Mouse (Mus musculus): ENCODE data around the gene Gtdc1.
"Not testable (repeated sequence)": the region's sequence is repeated elsewhere in the genome, so short reads cannot be mapped to it uniquely, and the experiment has no call there.

Gene Gtdc1

GRCm38 (mm10) chr2:44780961-44781360 is 146.5 kb downstream of the Gtdc1 start:
- DNase-seq (ENCODE audit: inconsistent ontology term): peak; percentile 43

- DNase-seq (ENCODE audit: inconsistent ontology term): no peak
Observed at GRCm38 (mm10) chr2:44763898-44764297, 163.6 kb downstream of the Gtdc1 start.

- no peak for DNase-seq (ENCODE audit: inconsistent ontology term)
Observed at GRCm38 (mm10) chr2:44736618-44737017, 190.8 kb downstream of the Gtdc1 start.

- no peak for DNase-seq (ENCODE audit: inconsistent ontology term)
Observed at GRCm38 (mm10) chr2:44721461-44721860, 206.0 kb downstream of the Gtdc1 start.

GRCm38 (mm10) chr2:44705883-44706615 is 221.4 kb downstream of the Gtdc1 start:
- DNase-seq (ENCODE audit: inconsistent ontology term): no peak

GRCm38 (mm10) chr2:44700276-44700675 is 227.2 kb downstream of the Gtdc1 start:
- DNase-seq (ENCODE audit: inconsistent ontology term): peak; percentile 53

GRCm38 (mm10) chr2:44696441-44696840 is 231.0 kb downstream of the Gtdc1 start:
- no peak for DNase-seq (ENCODE audit: inconsistent ontology term)

GRCm38 (mm10) chr2:44693898-44694297 is 233.6 kb downstream of the Gtdc1 start:
- DNase-seq (ENCODE audit: inconsistent ontology term): no peak

GRCm38 (mm10) chr2:44664049-44664448 is 263.4 kb downstream of the Gtdc1 start:
- DNase-seq (ENCODE audit: inconsistent ontology term): no peak

- DNase-seq (ENCODE audit: inconsistent ontology term): no peak
Observed at GRCm38 (mm10) chr2:44659870-44660269, 267.6 kb downstream of the Gtdc1 start.

- no peak for DNase-seq (ENCODE audit: inconsistent ontology term)
Observed at GRCm38 (mm10) chr2:44659011-44659410, 268.4 kb downstream of the Gtdc1 start.

- DNase-seq (ENCODE audit: inconsistent ontology term): no peak
Observed at GRCm38 (mm10) chr2:44648537-44648936, 278.9 kb downstream of the Gtdc1 start.

- DNase-seq (ENCODE audit: inconsistent ontology term): no peak
Observed at GRCm38 (mm10) chr2:44646398-44646797, 281.1 kb downstream of the Gtdc1 start.

- DNase-seq (ENCODE audit: inconsistent ontology term): peak; percentile 61
Observed at GRCm38 (mm10) chr2:44639370-44639769, 288.1 kb downstream of the Gtdc1 start.

GRCm38 (mm10) chr2:44638157-44638556 is 289.3 kb downstream of the Gtdc1 start:
- DNase-seq (ENCODE audit: inconsistent ontology term): no peak

- DNase-seq (ENCODE audit: inconsistent ontology term): no peak
Observed at GRCm38 (mm10) chr2:44633971-44634370, 293.5 kb downstream of the Gtdc1 start.

- no peak for DNase-seq (ENCODE audit: inconsistent ontology term)
Observed at GRCm38 (mm10) chr2:44633064-44633463, 294.4 kb downstream of the Gtdc1 start.

GRCm38 (mm10) chr2:44632584-44632983 is 294.9 kb downstream of the Gtdc1 start:
- no peak for DNase-seq (ENCODE audit: inconsistent ontology term)

- no peak for DNase-seq (ENCODE audit: inconsistent ontology term)
Observed at GRCm38 (mm10) chr2:44631064-44631463, 296.4 kb downstream of the Gtdc1 start.

- DNase-seq (ENCODE audit: inconsistent ontology term): no peak
Observed at GRCm38 (mm10) chr2:44628778-44629177, 298.7 kb downstream of the Gtdc1 start.

GRCm38 (mm10) chr2:44625154-44625553 is 302.3 kb downstream of the Gtdc1 start:
- DNase-seq (ENCODE audit: inconsistent ontology term): no peak

GRCm38 (mm10) chr2:44622471-44622870 is 305.0 kb downstream of the Gtdc1 start:
- no peak for DNase-seq (ENCODE audit: inconsistent ontology term)

GRCm38 (mm10) chr2:44599653-44600052 is 327.8 kb downstream of the Gtdc1 start:
- DNase-seq (ENCODE audit: inconsistent ontology term): not testable (repeated sequence)

- DNase-seq (ENCODE audit: inconsistent ontology term): no peak
Observed at GRCm38 (mm10) chr2:44594276-44594675, 333.2 kb downstream of the Gtdc1 start.
